Mouse (Mus musculus) intestine, embryonic 16.5 days (tissue): ENCODE measurements at regions not wholly inside any gene's neighbourhood (a gene's known extent, or its start where the extent isn't known, plus 50 kb on each side); places are given as distances from the start of the nearest gene placed in this dataset.

ENCODE experiments used
- ATAC-seq: fragments of 200-750 bp; cut with Nextera tagmentation; 2 replicates; pipeline ENCODE4 v1.8.0; 2017; ENCODE audit warnings: moderate TSS enrichment, moderate library complexity
- H3K27ac ChIP-seq: fragments of 300-500 bp; sonication (generic); 2 replicates; pipeline ENCODE4 v1.5.1; 2014; ENCODE audit warnings: mild to moderate bottlenecking, low read length
- H3K27me3 ChIP-seq: fragments of 300-500 bp; sonication (generic); replicated peaks from 2 replicates; pipeline ENCODE4 v1.6.1; 2014; ENCODE audit warnings: low read length, control low read depth, mixed read lengths; ENCODE audit not compliant: control insufficient read depth, insufficient read depth
- H3K36me3 ChIP-seq: fragments of 300-500 bp; sonication (generic); 2 replicates; pipeline ENCODE4 v1.6.1; 2014; ENCODE audit warnings: low read length, control low read depth; ENCODE audit not compliant: control insufficient read depth, insufficient read depth
- H3K4me1 ChIP-seq: fragments of 300-500 bp; sonication (generic); 2 replicates; pipeline ENCODE4 v1.6.1; 2014; ENCODE audit warnings: low read length, control low read depth, mixed read lengths; ENCODE audit not compliant: control insufficient read depth, insufficient read depth
- H3K4me2 ChIP-seq: fragments of 300-500 bp; sonication (generic); 2 replicates; pipeline ENCODE4 v1.6.1; 2014; ENCODE audit warnings: low read depth, low read length, control low read depth
- H3K4me3 ChIP-seq: fragments of 300-500 bp; sonication (generic); 2 replicates; pipeline ENCODE4 v1.5.1; 2014; ENCODE audit warnings: mild to moderate bottlenecking, low read length
- H3K9ac ChIP-seq: fragments of 300-500 bp; sonication (generic); 2 replicates; pipeline ENCODE4 v1.6.1; 2014; ENCODE audit warnings: low read depth, low read length
- H3K9me3 ChIP-seq: fragments of 300-500 bp; sonication (generic); 2 replicates; pipeline ENCODE4 v1.6.1; 2016; ENCODE audit warnings: low read length, control low read depth; ENCODE audit not compliant: control insufficient read depth
- WGBS: fragments of 180-500 bp; shearing (Covaris S2); extraction: QIAGEN DNeasy Blood & Tissue Kit; methylation state at CpG from one replicate; pipeline ENCODE4 v1.1.7; 2014; 5-methylcytosine and 5-hydroxymethylcytosine counted together

GRCm38 (mm10) chr15:16404077-16404476 is 324.5 kb upstream of the Cdh9 start:
- Histone ChIP-seq H3K27me3 (no peaks in the 10 kb centered on the region), H3K4me3 (no peak overlapping the region), H3K4me2 (no peak overlapping the region), H3K4me1 (no peaks in the 10 kb centered on the region), H3K9ac (no peak overlapping the region), H3K9me3 (no peaks in the 10 kb centered on the region), H3K36me3 (no peaks in the 10 kb centered on the region), H3K27ac (no peak overlapping the region)
- peak; percentile 58 for ATAC-seq
- WGBS, result 48% methylated on average over 5 of the region's 5 CpGs

- Histone ChIP-seq H3K9ac (no peak overlapping the region), H3K4me1 (no peaks in the 10 kb centered on the region), H3K36me3 (no peaks in the 10 kb centered on the region), H3K4me2 (no peak overlapping the region), H3K4me3 (no peak overlapping the region), H3K27me3 (no peaks in the 10 kb centered on the region), H3K27ac (no peak overlapping the region), H3K9me3 (no peaks in the 10 kb centered on the region)
- ATAC-seq, result no peak
Measured at GRCm38 (mm10) chr15:16406203-16406602, 322.4 kb upstream of the Cdh9 start.

GRCm38 (mm10) chr15:16411686-16412085 is 316.9 kb upstream of the Cdh9 start:
- no peak for ATAC-seq
- Histone ChIP-seq H3K27ac (no peak overlapping the region), H3K27me3 (no peaks in the 10 kb centered on the region), H3K4me3 (no peak overlapping the region), H3K9ac (no peak overlapping the region), H3K4me1 (no peaks in the 10 kb centered on the region), H3K36me3 (no peaks in the 10 kb centered on the region), H3K4me2 (no peak overlapping the region), H3K9me3 (no peaks in the 10 kb centered on the region)
- 82% methylated on average over 1 of the region's 1 CpGs for WGBS

- no peak overlapping the region for H3K4me2 ChIP-seq
- WGBS, result 79% methylated on average over 3 of the region's 3 CpGs
- H3K9ac ChIP-seq, result no peak overlapping the region
- H3K9me3 ChIP-seq, result no peaks in the 10 kb centered on the region
- H3K36me3 ChIP-seq, result no peaks in the 10 kb centered on the region
- no peak overlapping the region for H3K27ac ChIP-seq
- no peaks in the 10 kb centered on the region for H3K27me3 ChIP-seq
- no peaks in the 10 kb centered on the region for H3K4me1 ChIP-seq
- no peak for ATAC-seq
- H3K4me3 ChIP-seq, result no peak overlapping the region
Measured at GRCm38 (mm10) chr15:16417719-16418118, 310.8 kb upstream of the Cdh9 start.

GRCm38 (mm10) chr15:16423019-16423418 is 305.5 kb upstream of the Cdh9 start:
- no peak overlapping the region for H3K4me2 ChIP-seq
- no peak overlapping the region for H3K9ac ChIP-seq
- no peak overlapping the region for H3K27ac ChIP-seq
- 77% methylated on average over 3 of the region's 3 CpGs for WGBS
- H3K36me3 ChIP-seq, result no peaks in the 10 kb centered on the region
- no peak for ATAC-seq
- no peaks in the 10 kb centered on the region for H3K4me1 ChIP-seq
- no peaks in the 10 kb centered on the region for H3K27me3 ChIP-seq
- no peak overlapping the region for H3K4me3 ChIP-seq
- H3K9me3 ChIP-seq, result no peaks in the 10 kb centered on the region

GRCm38 (mm10) chr15:16446631-16447030 is 281.9 kb upstream of the Cdh9 start:
- ATAC-seq, result no peak

GRCm38 (mm10) chr15:16491238-16491637 is 237.3 kb upstream of the Cdh9 start:
- Histone ChIP-seq H3K9me3 (no peaks in the 10 kb centered on the region), H3K9ac (no peak overlapping the region), H3K4me3 (no peak overlapping the region), H3K4me1 (no peaks in the 10 kb centered on the region), H3K27me3 (no peaks in the 10 kb centered on the region), H3K4me2 (no peak overlapping the region), H3K36me3 (no peaks in the 10 kb centered on the region), H3K27ac (no peak overlapping the region)
- WGBS, result 40% methylated on average over 3 of the region's 3 CpGs
- ATAC-seq, result no peak

More at GRCm38 (mm10) chr15:16446631-16447030, 281.9 kb upstream of the Cdh9 start:
- Histone ChIP-seq H3K4me3 (no peak overlapping the region), H3K27me3 (no peaks in the 10 kb centered on the region), H3K4me1 (no peaks in the 10 kb centered on the region), H3K9ac (no peak overlapping the region), H3K27ac (no peak overlapping the region), H3K36me3 (no peaks in the 10 kb centered on the region), H3K4me2 (no peak overlapping the region), H3K9me3 (no peaks in the 10 kb centered on the region)

- Histone ChIP-seq H3K27me3 (no peaks in the 10 kb centered on the region), H3K27ac (no peak overlapping the region), H3K9me3 (no peaks in the 10 kb centered on the region), H3K36me3 (no peaks in the 10 kb centered on the region), H3K4me3 (no peak overlapping the region), H3K4me1 (no peaks in the 10 kb centered on the region), H3K4me2 (no peak overlapping the region), H3K9ac (no peak overlapping the region)
- WGBS, result 51% methylated on average over 2 of the region's 2 CpGs
- ATAC-seq, result no peak
Measured at GRCm38 (mm10) chr15:16492871-16493270, 235.7 kb upstream of the Cdh9 start.

GRCm38 (mm10) chr15:16520556-16520955 is 208.0 kb upstream of the Cdh9 start:
- Histone ChIP-seq H3K27me3 (no peaks in the 10 kb centered on the region), H3K4me3 (no peak overlapping the region), H3K9me3 (no peaks in the 10 kb centered on the region), H3K9ac (no peak overlapping the region), H3K4me1 (no peaks in the 10 kb centered on the region), H3K4me2 (no peak overlapping the region), H3K27ac (no peak overlapping the region), H3K36me3 (no peaks in the 10 kb centered on the region)
- no peak for ATAC-seq
- WGBS, result 77% methylated on average over 4 of the region's 4 CpGs

- H3K9ac ChIP-seq, result no peak overlapping the region
- no peak overlapping the region for H3K27ac ChIP-seq
- H3K4me2 ChIP-seq, result no peak overlapping the region
- H3K4me3 ChIP-seq, result no peak overlapping the region
- H3K27me3 ChIP-seq, result no peaks in the 10 kb centered on the region
- H3K36me3 ChIP-seq, result no peaks in the 10 kb centered on the region
- H3K9me3 ChIP-seq, result no peaks in the 10 kb centered on the region
- ATAC-seq, result no peak
- no peaks in the 10 kb centered on the region for H3K4me1 ChIP-seq
- 82% methylated on average over 6 of the region's 6 CpGs for WGBS
Measured at GRCm38 (mm10) chr15:16532587-16532986, 196.0 kb upstream of the Cdh9 start.
